9 mouse cellular contexts compared by ENCODE assay signal in the genomic region with DNA sequence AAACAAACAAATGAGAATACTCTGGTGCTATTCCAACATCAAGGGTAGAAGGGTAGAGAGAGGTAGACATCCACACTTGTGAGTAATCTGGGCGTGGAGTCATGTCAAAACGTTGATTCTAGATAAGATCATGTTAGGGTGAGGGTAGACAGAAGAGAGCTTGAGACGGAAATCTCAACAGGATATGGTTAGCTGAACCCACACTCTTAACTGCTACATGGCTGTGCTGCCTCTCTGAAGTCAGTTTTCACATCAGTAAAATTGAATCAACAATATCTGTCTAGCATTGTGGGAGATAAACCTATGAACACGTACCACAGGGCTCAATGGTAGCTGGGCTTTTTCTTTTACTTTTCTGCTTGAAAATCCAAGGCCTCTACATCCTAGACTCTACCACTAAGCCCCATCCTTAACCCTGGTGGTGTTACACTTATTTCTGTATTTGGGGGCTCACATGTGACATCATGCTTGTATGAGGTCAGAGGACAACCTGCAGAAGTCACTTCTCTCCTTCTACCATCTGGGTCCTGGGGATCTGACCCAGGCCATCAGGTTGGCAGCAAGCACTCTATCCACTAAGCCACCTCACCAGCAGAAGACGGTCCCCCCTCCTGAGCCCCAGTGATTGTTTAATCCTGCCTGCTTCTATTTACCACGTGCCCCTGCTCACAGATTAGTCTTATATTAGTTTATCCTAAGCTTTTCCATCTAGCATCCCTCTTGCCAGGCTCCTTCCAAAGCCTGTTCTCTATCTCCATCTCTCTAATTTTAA. TPM values are rescaled to one million over a fixed set of nuclear protein-coding genes. Genes with fewer than 3 reads are reported as not detected.
A peak's percentile ranks its signal among the peaks of the same experiment; 100 is the strongest.
DNase-seq lines count a peak whose midpoint lies in the region; ATAC-seq and TF ChIP-seq lines count a peak whose summit lies in the region.
"Had no signal": no experiment of that assay in that cellular context is flagged by ENCODE, and none has a peak within 500 bp of the region (broad histone marks: within the 10 kb centered on the region; RNA-seq: fewer than 3 reads in every experiment).

No protein-coding gene starts in this region.

- peaks cover 2% of the 10 kb centered on the region; the same call in 1 of the 2 replicates for H3K79me2 ChIP-seq in MEL (ENCODE audit: control insufficient read depth, insufficient read depth, low read length, poor library complexity)

- no peak for ATAC-seq in limb, embryonic 12.5 days (ENCODE audit: insufficient number of reproducible peaks, insufficient read depth, low FRiP score, low TSS enrichment, low read depth)
- no peak for ATAC-seq in forebrain, embryonic 14.5 days
- no peak for ATAC-seq in midbrain, embryonic 16.5 days
- no peak for ATAC-seq in erythroid progenitor cell, adult 5-6 weeks (replicated peaks; ENCODE audit: low FRiP score, poor library complexity, severe bottlenecking)

- no peak for TF ChIP-seq RAD21 in MEL (IDR thresholded peaks at IDR 0.05; ENCODE audit: low read depth, low read length)

- 90% methylated on average over 6 of the region's 6 CpGs for WGBS in limb, embryonic 12.5 days
- WGBS in limb, embryonic 10.5 days, result 92% methylated on average over 6 of the region's 6 CpGs
- WGBS in forebrain, embryonic 14.5 days, result 92% methylated on average over 6 of the region's 6 CpGs
- WGBS in midbrain, embryonic 16.5 days, result 90% methylated on average over 6 of the region's 6 CpGs

- no peak for TF ChIP-seq CTCF in MEL (IDR thresholded peaks at IDR 0.05 in 2 of 3, conservative IDR thresholded peaks at IDR 0.05 in 1 of 3; ENCODE audit: control insufficient read depth in 1 of 3, insufficient read depth in 1 of 3, low read depth in 2 of 3, low read length in 3 of 3, poor library complexity in 1 of 3, severe bottlenecking in 1 of 3)

- peaks cover 40% of the 10 kb centered on the region for H3K36me3 ChIP-seq in limb, embryonic 12.5 days
- H3K36me3 ChIP-seq in limb, embryonic 10.5 days, result peaks cover 42% of the 10 kb centered on the region
- peaks cover under 1 to 34% of the 10 kb centered on the region in 2 experiments; a peak in 2 of 4 replicates for H3K36me3 ChIP-seq in MEL (ENCODE audit: control insufficient read depth in 1 of 2, insufficient read depth in 2 of 2, low read length in 2 of 2)
- peaks cover 34% of the 10 kb centered on the region for H3K36me3 ChIP-seq in forebrain, embryonic 14.5 days (ENCODE audit: control insufficient read depth, insufficient read depth, low read length)
- H3K36me3 ChIP-seq in midbrain, embryonic 16.5 days (ENCODE audit: control insufficient read depth, insufficient read depth, low read length), result peaks cover 4% of the 10 kb centered on the region

- H3K27ac ChIP-seq in limb, embryonic 12.5 days, result no peak overlapping the region
- no peak overlapping the region for H3K27ac ChIP-seq in limb, embryonic 10.5 days
- H3K27ac ChIP-seq in MEL (ENCODE audit: control insufficient read depth, low read depth, low read length), result no peak overlapping the region
- no peak overlapping the region for H3K27ac ChIP-seq in forebrain, embryonic 14.5 days (ENCODE audit: low read depth, low read length)
- no peak overlapping the region for H3K27ac ChIP-seq in midbrain, embryonic 16.5 days (ENCODE audit: low read length)

- TF ChIP-seq POLR2A in MEL (IDR thresholded peaks at IDR 0.05; ENCODE audit: control insufficient read depth in 1 of 2, insufficient read depth in 1 of 2, low read depth in 1 of 2, low read length in 2 of 2, poor library complexity in 1 of 2), result no peak

- no peak for DNase-seq in limb, embryonic 10.5 days (ENCODE audit: low spot score)
- DNase-seq in MEL (ENCODE audit: low read depth, low spot score), result no peak
- no peak for DNase-seq in forebrain, embryonic 14.5 days (ENCODE audit: low spot score)
- DNase-seq in gastrocnemius, postnatal 4 days (ENCODE audit: low spot score in 2 of 2), result no peak
- DNase-seq in lung, postnatal 36 days, result no peak

- peaks cover 16% of the 10 kb centered on the region for H3K4me1 ChIP-seq in limb, embryonic 12.5 days (replicated peaks)
- H3K4me1 ChIP-seq in limb, embryonic 10.5 days, result peaks cover 23% of the 10 kb centered on the region
- H3K4me1 ChIP-seq in MEL (ENCODE audit: control insufficient read depth in 1 of 2, insufficient read depth in 2 of 2, low read length in 2 of 2), result peaks cover 25% of the 10 kb centered on the region in 2 experiments
- peaks cover 4% of the 10 kb centered on the region for H3K4me1 ChIP-seq in forebrain, embryonic 14.5 days (ENCODE audit: control insufficient read depth, insufficient read depth, low read length)
- H3K4me1 ChIP-seq in midbrain, embryonic 16.5 days (ENCODE audit: control insufficient read depth, insufficient read depth, low read length), result peaks cover 7% of the 10 kb centered on the region

- H3K4me3 ChIP-seq in limb, embryonic 12.5 days (replicated peaks), result peak overlapping the region; percentile 47; the same call in 1 of the 2 replicates
- H3K4me3 ChIP-seq in limb, embryonic 10.5 days, result no peak overlapping the region
- no peak overlapping the region for H3K4me3 ChIP-seq in MEL (ENCODE audit: control insufficient read depth in 1 of 2, insufficient read depth in 1 of 2, low read depth in 2 of 2, low read length in 2 of 2)
- H3K4me3 ChIP-seq in forebrain, embryonic 14.5 days (ENCODE audit: low read depth, low read length), result no peak overlapping the region
- no peak overlapping the region for H3K4me3 ChIP-seq in midbrain, embryonic 16.5 days (ENCODE audit: low read depth, low read length)

- no peaks in the 10 kb centered on the region for H3K27me3 ChIP-seq in limb, embryonic 12.5 days
- no peaks in the 10 kb centered on the region for H3K27me3 ChIP-seq in limb, embryonic 10.5 days (ENCODE audit: low read depth, poor library complexity, severe bottlenecking)
- H3K27me3 ChIP-seq in MEL (ENCODE audit: control insufficient read depth in 1 of 2, insufficient read depth in 2 of 2, low read length in 2 of 2), result no peaks in the 10 kb centered on the region
- H3K27me3 ChIP-seq in forebrain, embryonic 14.5 days (replicated peaks; ENCODE audit: control insufficient read depth, insufficient read depth, low read length), result no peaks in the 10 kb centered on the region
- no peaks in the 10 kb centered on the region for H3K27me3 ChIP-seq in midbrain, embryonic 16.5 days (ENCODE audit: control insufficient read depth, insufficient read depth, low read depth, low read length)

- H3K9ac ChIP-seq in limb, embryonic 12.5 days (replicated peaks), result no peak overlapping the region
- no peak overlapping the region for H3K9ac ChIP-seq in MEL (ENCODE audit: control insufficient read depth, low read depth, low read length, poor library complexity, severe bottlenecking)
- peak overlapping the region; percentile 13; the same call in 1 of the 2 replicates for H3K9ac ChIP-seq in forebrain, embryonic 14.5 days (ENCODE audit: low read length)
- peak overlapping the region; percentile 36; the same call in 1 of the 2 replicates for H3K9ac ChIP-seq in midbrain, embryonic 16.5 days (ENCODE audit: low read depth, low read length)

- TF ChIP-seq EP300 in MEL (IDR thresholded peaks at IDR 0.05; ENCODE audit: low read depth in 1 of 2, low read length in 2 of 2), result no peak

- no peak overlapping the region for H3K4me2 ChIP-seq in limb, embryonic 12.5 days
- H3K4me2 ChIP-seq in forebrain, embryonic 14.5 days (ENCODE audit: low read length), result peak overlapping the region; percentile 50; the same call in 1 of the 2 replicates
- H3K4me2 ChIP-seq in midbrain, embryonic 16.5 days (ENCODE audit: low read length), result peak overlapping the region; percentile 57

- no peaks in the 10 kb centered on the region for H3K9me3 ChIP-seq in limb, embryonic 12.5 days
- no peaks in the 10 kb centered on the region for H3K9me3 ChIP-seq in limb, embryonic 10.5 days (replicated peaks)
- no peaks in the 10 kb centered on the region for H3K9me3 ChIP-seq in MEL (replicated peaks; ENCODE audit: insufficient read depth, low read length)
- H3K9me3 ChIP-seq in forebrain, embryonic 14.5 days (replicated peaks; ENCODE audit: control insufficient read depth, low read length), result no peaks in the 10 kb centered on the region
- H3K9me3 ChIP-seq in midbrain, embryonic 16.5 days (replicated peaks; ENCODE audit: control insufficient read depth, low read length, poor library complexity, severe bottlenecking), result no peaks in the 10 kb centered on the region

RNA-seq across cellular contexts. Expression of gene Aip, which starts 5.8 kb away (rescaled TPM):
- polyA plus RNA-seq in limb, embryonic 12.5 days (2016; fragmentation: Nextera tagmentation; extraction: Ambion mirVana), result 86.5 and 87.5 TPM in 2 replicates
- polyA plus RNA-seq in limb, embryonic 10.5 days (2016; fragmentation: Nextera tagmentation; extraction: Ambion mirVana), result 74.9 and 79.2 TPM in 2 replicates
- 37.8 and 40.0 TPM in 2 replicates for total RNA-seq in MEL (2012; rRNA removed)
- polyA plus RNA-seq in MEL (2012; ENCODE audit: insufficient read depth in 1 of 2, insufficient read length in 2 of 2, low read depth in 1 of 2, low replicate concordance in 2 of 2, missing spikeins in 1 of 2), result 100 to 1,000 TPM in 1 of 2 experiments, not detected in 1; 101 TPM
- polyA plus RNA-seq in forebrain, embryonic 14.5 days (2014; fragmentation: Nextera tagmentation; extraction: Ambion mirVana), result 85.2 and 94.4 TPM in 2 replicates
- 92.9 and 102 TPM in 2 replicates for polyA plus RNA-seq in midbrain, embryonic 16.5 days (2015; fragmentation: Nextera tagmentation; extraction: Ambion mirVana)
- 10 to 100 TPM; 49.9 to 61.1 TPM for total RNA-seq in gastrocnemius, postnatal 4 days (2021)
- 33.5 and 72.1 TPM in 2 replicates for total RNA-seq in erythroid progenitor cell, adult 5-6 weeks (2015; ENCODE audit: low replicate concordance)
- total RNA-seq in erythroid progenitor cell, adult 5-6 weeks (2017; ENCODE audit: low replicate concordance), result 41.2 and 41.8 TPM in 2 replicates

RNA-seq across cellular contexts. Expression of gene Gpr152, which starts 19.7 kb away (rescaled TPM):
- not detected in 2 replicates for polyA plus RNA-seq in limb, embryonic 12.5 days (2016; fragmentation: Nextera tagmentation; extraction: Ambion mirVana)
- not detected in 2 replicates for polyA plus RNA-seq in limb, embryonic 10.5 days (2016; fragmentation: Nextera tagmentation; extraction: Ambion mirVana)
- total RNA-seq in MEL (2012; rRNA removed), result not detected in 2 replicates
- under 1 TPM in 1 of 2 experiments, not detected in 1; 0.03 TPM for polyA plus RNA-seq in MEL (2012; ENCODE audit: insufficient read depth in 1 of 2, insufficient read length in 2 of 2, low read depth in 1 of 2, low replicate concordance in 2 of 2, missing spikeins in 1 of 2)
- polyA plus RNA-seq in forebrain, embryonic 14.5 days (2014; fragmentation: Nextera tagmentation; extraction: Ambion mirVana), result not detected in 2 replicates
- 0.09 TPM in 1 of 2 replicates, not detected in the other for polyA plus RNA-seq in midbrain, embryonic 16.5 days (2015; fragmentation: Nextera tagmentation; extraction: Ambion mirVana)
- total RNA-seq in gastrocnemius, postnatal 4 days (2021), result not detected
- total RNA-seq in erythroid progenitor cell, adult 5-6 weeks (2015; ENCODE audit: low replicate concordance), result 1.1 TPM in 1 of 2 replicates, not detected in the other
- not detected in 2 replicates for total RNA-seq in erythroid progenitor cell, adult 5-6 weeks (2017; ENCODE audit: low replicate concordance)
- total RNA-seq: left cerebral cortex, postnatal 25 days had no signal

RNA-seq across cellular contexts. Expression of gene Pitpnm1, which starts 20.1 kb away (rescaled TPM):
- 11.6 and 13.0 TPM in 2 replicates for polyA plus RNA-seq in limb, embryonic 12.5 days (2016; fragmentation: Nextera tagmentation; extraction: Ambion mirVana)
- 5.9 and 7.9 TPM in 2 replicates for polyA plus RNA-seq in limb, embryonic 10.5 days (2016; fragmentation: Nextera tagmentation; extraction: Ambion mirVana)
- 18.4 and 25.3 TPM in 2 replicates for total RNA-seq in MEL (2012; rRNA removed)
- polyA plus RNA-seq in MEL (2012; ENCODE audit: insufficient read depth in 1 of 2, insufficient read length in 2 of 2, low read depth in 1 of 2, low replicate concordance in 2 of 2, missing spikeins in 1 of 2), result 10 to 100 TPM in 1 of 2 experiments, not detected in 1; 51.2 TPM
- 29.1 and 40.8 TPM in 2 replicates for polyA plus RNA-seq in forebrain, embryonic 14.5 days (2014; fragmentation: Nextera tagmentation; extraction: Ambion mirVana)
- polyA plus RNA-seq in midbrain, embryonic 16.5 days (2015; fragmentation: Nextera tagmentation; extraction: Ambion mirVana), result 105 and 113 TPM in 2 replicates
- total RNA-seq in gastrocnemius, postnatal 4 days (2021), result 1 to 10 TPM; 6.1 to 7.3 TPM
- 56.6 and 67.1 TPM in 2 replicates for total RNA-seq in erythroid progenitor cell, adult 5-6 weeks (2015; ENCODE audit: low replicate concordance)
- 33.9 and 60.9 TPM in 2 replicates for total RNA-seq in erythroid progenitor cell, adult 5-6 weeks (2017; ENCODE audit: low replicate concordance)

RNA-seq across cellular contexts. Expression of gene Cdk2ap2, which starts 22.9 kb away (rescaled TPM):
- 66.9 and 67.1 TPM in 2 replicates for polyA plus RNA-seq in limb, embryonic 12.5 days (2016; fragmentation: Nextera tagmentation; extraction: Ambion mirVana)
- 86.7 and 87.0 TPM in 2 replicates for polyA plus RNA-seq in limb, embryonic 10.5 days (2016; fragmentation: Nextera tagmentation; extraction: Ambion mirVana)
- 53.4 and 53.5 TPM in 2 replicates for total RNA-seq in MEL (2012; rRNA removed)
- polyA plus RNA-seq in MEL (2012; ENCODE audit: insufficient read depth in 1 of 2, insufficient read length in 2 of 2, low read depth in 1 of 2, low replicate concordance in 2 of 2, missing spikeins in 1 of 2), result 10 to 100 TPM in 1 of 2 experiments, not detected in 1; 97.6 TPM
- polyA plus RNA-seq in forebrain, embryonic 14.5 days (2014; fragmentation: Nextera tagmentation; extraction: Ambion mirVana), result 88.6 and 91.7 TPM in 2 replicates
- 83.1 and 83.2 TPM in 2 replicates for polyA plus RNA-seq in midbrain, embryonic 16.5 days (2015; fragmentation: Nextera tagmentation; extraction: Ambion mirVana)
- total RNA-seq in gastrocnemius, postnatal 4 days (2021), result 10 to 100 TPM; 22.9 to 23.9 TPM
- total RNA-seq in erythroid progenitor cell, adult 5-6 weeks (2015; ENCODE audit: low replicate concordance), result 118 and 124 TPM in 2 replicates
- 17.9 and 36.3 TPM in 2 replicates for total RNA-seq in erythroid progenitor cell, adult 5-6 weeks (2017; ENCODE audit: low replicate concordance)

RNA-seq across cellular contexts. Expression of gene Cabp4, which starts 23.9 kb away (rescaled TPM):
- 0.12 and 0.14 TPM in 2 replicates for polyA plus RNA-seq in limb, embryonic 12.5 days (2016; fragmentation: Nextera tagmentation; extraction: Ambion mirVana)
- polyA plus RNA-seq in limb, embryonic 10.5 days (2016; fragmentation: Nextera tagmentation; extraction: Ambion mirVana), result 0.15 TPM in 1 of 2 replicates, not detected in the other
- 0.08 and 0.13 TPM in 2 replicates for total RNA-seq in MEL (2012; rRNA removed)
- under 1 TPM in 1 of 2 experiments, not detected in 1; 0.24 TPM for polyA plus RNA-seq in MEL (2012; ENCODE audit: insufficient read depth in 1 of 2, insufficient read length in 2 of 2, low read depth in 1 of 2, low replicate concordance in 2 of 2, missing spikeins in 1 of 2)
- polyA plus RNA-seq in forebrain, embryonic 14.5 days (2014; fragmentation: Nextera tagmentation; extraction: Ambion mirVana), result 0.08 and 0.12 TPM in 2 replicates
- polyA plus RNA-seq in midbrain, embryonic 16.5 days (2015; fragmentation: Nextera tagmentation; extraction: Ambion mirVana), result 0.24 and 0.48 TPM in 2 replicates
- total RNA-seq in gastrocnemius, postnatal 4 days (2021), result not detected
- not detected in 2 replicates for total RNA-seq in erythroid progenitor cell, adult 5-6 weeks (2015; ENCODE audit: low replicate concordance)
- total RNA-seq in erythroid progenitor cell, adult 5-6 weeks (2017; ENCODE audit: low replicate concordance), result not detected in 2 replicates
- total RNA-seq: left cerebral cortex, postnatal 25 days had no signal

Comparison
In these comparisons a context has a peak if more than half of its experiments do, and no peak if none do; other contexts are left out.
1. H3K9ac ChIP-seq: peak in forebrain, embryonic 14.5 days (single experiment) and midbrain, embryonic 16.5 days (single experiment); none in limb, embryonic 12.5 days (single experiment) and MEL (single experiment).